Mouse (Mus musculus): Measurements from ENCODE around the gene Prelid3b. TPM values are rescaled to one million over a fixed set of nuclear protein-coding genes. Genes with fewer than 3 reads are reported as not detected.

Gene Prelid3b
- polyA plus RNA-seq, 1 experiment from 2014 or later, result 117 TPM

- TF ChIP-seq CTCF (IDR thresholded peaks at IDR 0.05; ENCODE audit: low read depth), result no peak
- Histone ChIP-seq H3K4me2 (0 out of 2 replicates have a peak overlapping the region, but pooled peaks have one; percentile 5), H3K27ac (ENCODE audit: low read depth) (no peak overlapping the region), H3K27me3 (ENCODE audit: insufficient read depth, low read length) (no peaks in the 10 kb centered on the region), H3K4me1 (ENCODE audit: insufficient read depth) (no peaks in the 10 kb centered on the region), H3K4me3 (ENCODE audit: low read depth, low read length) (no peak overlapping the region), H3K9ac (no peak overlapping the region), H3K36me3 (ENCODE audit: insufficient read depth) (no peaks in the 10 kb centered on the region), H3K9me3 (ENCODE audit: low read depth, low read length) (no peaks in the 10 kb centered on the region)
- 47% methylated on average over 25 of the region's 25 CpGs for WGBS
- no peak for DNase-seq
- no peak for ATAC-seq (ENCODE audit: insufficient read depth)
Measured at GRCm38 (mm10) chr2:174502831-174503460, 30.1 kb upstream of the Prelid3b start.

- H3K4me3 ChIP-seq (ENCODE audit: low read depth, low read length), result no peak overlapping the region
- 32% methylated on average over 5 of the region's 5 CpGs for WGBS
- H3K4me1 ChIP-seq (ENCODE audit: insufficient read depth), result no peaks in the 10 kb centered on the region
- ATAC-seq (ENCODE audit: insufficient read depth) (no peak), DNase-seq (no peak)
- no peak for TF ChIP-seq CTCF (IDR thresholded peaks at IDR 0.05; ENCODE audit: low read depth)
- no peaks in the 10 kb centered on the region for H3K36me3 ChIP-seq (ENCODE audit: insufficient read depth)
- no peaks in the 10 kb centered on the region for H3K27me3 ChIP-seq (ENCODE audit: insufficient read depth, low read length)
- no peak overlapping the region for H3K4me2 ChIP-seq
- no peak overlapping the region for H3K9ac ChIP-seq
- H3K27ac ChIP-seq (ENCODE audit: low read depth), result no peak overlapping the region
- no peaks in the 10 kb centered on the region for H3K9me3 ChIP-seq (ENCODE audit: low read depth, low read length)
Measured at GRCm38 (mm10) chr2:174502321-174502720, 29.4 kb upstream of the Prelid3b start.

GRCm38 (mm10) chr2:174501517-174501916, 28.6 kb upstream of the Prelid3b start:
- DNase-seq (no peak), ATAC-seq (ENCODE audit: insufficient read depth) (no peak)
- TF ChIP-seq CTCF (IDR thresholded peaks at IDR 0.05; ENCODE audit: low read depth), result no peak
- no peaks in the 10 kb centered on the region for H3K4me1 ChIP-seq (ENCODE audit: insufficient read depth)
- no peak overlapping the region for H3K27ac ChIP-seq (ENCODE audit: low read depth)
- no peak overlapping the region for H3K9ac ChIP-seq
- H3K27me3 ChIP-seq (ENCODE audit: insufficient read depth, low read length), result no peaks in the 10 kb centered on the region
- no peak overlapping the region for H3K4me2 ChIP-seq
- 83% methylated on average over 8 of the region's 8 CpGs for WGBS
- H3K4me3 ChIP-seq (ENCODE audit: low read depth, low read length), result no peak overlapping the region
- H3K36me3 ChIP-seq (ENCODE audit: insufficient read depth), result no peaks in the 10 kb centered on the region
- H3K9me3 ChIP-seq (ENCODE audit: low read depth, low read length), result no peaks in the 10 kb centered on the region

- Histone ChIP-seq H3K36me3 (ENCODE audit: insufficient read depth) (no peaks in the 10 kb centered on the region), H3K4me2 (no peak overlapping the region), H3K4me1 (ENCODE audit: insufficient read depth) (no peaks in the 10 kb centered on the region), H3K27ac (ENCODE audit: low read depth) (no peak overlapping the region), H3K9ac (no peak overlapping the region), H3K9me3 (ENCODE audit: low read depth, low read length) (no peaks in the 10 kb centered on the region), H3K27me3 (ENCODE audit: insufficient read depth, low read length) (no peaks in the 10 kb centered on the region), H3K4me3 (ENCODE audit: low read depth, low read length) (no peak overlapping the region)
- DNase-seq, result no peak
- ATAC-seq (ENCODE audit: insufficient read depth), result no peak
- TF ChIP-seq CTCF (IDR thresholded peaks at IDR 0.05; ENCODE audit: low read depth), result no peak
- 84% methylated on average over 14 of the region's 14 CpGs for WGBS
Measured at GRCm38 (mm10) chr2:174500814-174501503, 28.1 kb upstream of the Prelid3b start.

DNA sequence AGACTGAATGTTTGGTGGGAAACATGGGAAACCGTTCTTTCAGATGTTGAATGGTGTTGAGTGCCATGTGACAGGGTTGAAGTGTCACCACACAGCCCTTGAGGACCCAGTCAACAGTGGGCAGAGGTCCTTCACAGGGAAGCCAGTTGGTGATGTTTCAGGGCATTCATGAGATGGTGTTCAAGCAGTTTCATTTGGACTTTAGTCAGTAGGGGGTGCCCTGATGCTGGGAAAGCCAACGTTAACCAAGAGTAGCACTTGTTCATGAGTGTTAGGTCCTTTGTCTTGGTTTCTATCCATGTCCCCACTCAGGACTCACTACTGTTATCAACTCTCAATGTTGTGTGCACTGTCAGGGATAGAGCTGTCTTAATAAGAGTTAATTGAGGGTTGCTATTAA, 20.0 kb upstream of the Prelid3b start:
- Histone ChIP-seq H3K36me3 (ENCODE audit: insufficient read depth) (no peaks in the 10 kb centered on the region), H3K9me3 (ENCODE audit: low read depth, low read length) (no peaks in the 10 kb centered on the region), H3K27ac (ENCODE audit: low read depth) (no peak overlapping the region), H3K4me2 (no peak overlapping the region), H3K27me3 (ENCODE audit: insufficient read depth, low read length) (no peaks in the 10 kb centered on the region), H3K4me1 (ENCODE audit: insufficient read depth) (no peaks in the 10 kb centered on the region), H3K4me3 (ENCODE audit: low read depth, low read length) (no peak overlapping the region), H3K9ac (no peak overlapping the region)
- ATAC-seq (ENCODE audit: insufficient read depth), result no peak
- DNase-seq, result no peak
- TF ChIP-seq CTCF (IDR thresholded peaks at IDR 0.05; ENCODE audit: low read depth), result peak; percentile 40
- whole genome bisulfite sequencing, result 63% methylated on average over 2 of the region's 2 CpGs

- 63% methylated on average over 5 of the region's 5 CpGs for WGBS
- Histone ChIP-seq H3K27ac (ENCODE audit: low read depth) (no peak overlapping the region), H3K4me2 (no peak overlapping the region), H3K4me3 (ENCODE audit: low read depth, low read length) (no peak overlapping the region), H3K4me1 (ENCODE audit: insufficient read depth) (no peaks in the 10 kb centered on the region), H3K9me3 (ENCODE audit: low read depth, low read length) (no peaks in the 10 kb centered on the region), H3K9ac (no peak overlapping the region), H3K27me3 (ENCODE audit: insufficient read depth, low read length) (no peaks in the 10 kb centered on the region), H3K36me3 (ENCODE audit: insufficient read depth) (no peaks in the 10 kb centered on the region)
- TF ChIP-seq CTCF (IDR thresholded peaks at IDR 0.05; ENCODE audit: low read depth), result no peak
- ATAC-seq (ENCODE audit: insufficient read depth) (no peak), DNase-seq (no peak)
Measured at GRCm38 (mm10) chr2:174487005-174487404, 14.1 kb upstream of the Prelid3b start.

DNA sequence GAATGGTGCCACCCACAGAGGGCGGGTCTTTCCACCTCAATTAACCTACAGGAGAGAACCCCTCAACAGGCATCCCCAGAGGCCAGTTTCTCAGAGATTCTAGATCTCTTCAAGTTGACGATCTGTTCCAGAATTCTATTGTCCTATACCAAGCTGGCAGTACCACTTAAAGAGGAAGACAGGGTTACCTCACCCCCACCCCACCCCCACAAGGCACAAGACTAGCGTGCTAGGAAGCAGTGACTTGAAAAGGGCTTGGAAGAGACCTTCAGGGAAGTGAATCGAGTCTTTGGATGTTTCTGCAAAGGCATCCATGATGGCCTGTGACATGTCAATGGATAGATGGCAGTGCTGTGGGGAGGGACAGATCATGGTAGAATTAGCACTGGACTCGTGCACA, 5.9 kb upstream of the Prelid3b start:
- WGBS, result 66% methylated on average over 5 of the region's 5 CpGs
- Histone ChIP-seq H3K4me3 (ENCODE audit: low read depth, low read length) (no peak overlapping the region), H3K9ac (no peak overlapping the region), H3K27me3 (ENCODE audit: insufficient read depth, low read length) (no peaks in the 10 kb centered on the region), H3K36me3 (ENCODE audit: insufficient read depth) (no peaks in the 10 kb centered on the region), H3K4me2 (no peak overlapping the region), H3K4me1 (ENCODE audit: insufficient read depth) (no peaks in the 10 kb centered on the region), H3K27ac (ENCODE audit: low read depth) (0 out of 2 replicates have a peak overlapping the region, but pooled peaks have one; percentile 31), H3K9me3 (ENCODE audit: low read depth, low read length) (no peaks in the 10 kb centered on the region)
- ATAC-seq (ENCODE audit: insufficient read depth) (no peak), DNase-seq (no peak)
- no peak for TF ChIP-seq CTCF (IDR thresholded peaks at IDR 0.05; ENCODE audit: low read depth)
